Mouse (Mus musculus): Measurements from ENCODE around the gene 4930452B06Rik. TPM values are rescaled to one million over a fixed set of nuclear protein-coding genes. Genes with fewer than 3 reads are reported as not detected.

Gene 4930452B06Rik
- polyA plus RNA-seq (2012; rRNA removed): 1.9 TPM in 2 replicates

DNA sequence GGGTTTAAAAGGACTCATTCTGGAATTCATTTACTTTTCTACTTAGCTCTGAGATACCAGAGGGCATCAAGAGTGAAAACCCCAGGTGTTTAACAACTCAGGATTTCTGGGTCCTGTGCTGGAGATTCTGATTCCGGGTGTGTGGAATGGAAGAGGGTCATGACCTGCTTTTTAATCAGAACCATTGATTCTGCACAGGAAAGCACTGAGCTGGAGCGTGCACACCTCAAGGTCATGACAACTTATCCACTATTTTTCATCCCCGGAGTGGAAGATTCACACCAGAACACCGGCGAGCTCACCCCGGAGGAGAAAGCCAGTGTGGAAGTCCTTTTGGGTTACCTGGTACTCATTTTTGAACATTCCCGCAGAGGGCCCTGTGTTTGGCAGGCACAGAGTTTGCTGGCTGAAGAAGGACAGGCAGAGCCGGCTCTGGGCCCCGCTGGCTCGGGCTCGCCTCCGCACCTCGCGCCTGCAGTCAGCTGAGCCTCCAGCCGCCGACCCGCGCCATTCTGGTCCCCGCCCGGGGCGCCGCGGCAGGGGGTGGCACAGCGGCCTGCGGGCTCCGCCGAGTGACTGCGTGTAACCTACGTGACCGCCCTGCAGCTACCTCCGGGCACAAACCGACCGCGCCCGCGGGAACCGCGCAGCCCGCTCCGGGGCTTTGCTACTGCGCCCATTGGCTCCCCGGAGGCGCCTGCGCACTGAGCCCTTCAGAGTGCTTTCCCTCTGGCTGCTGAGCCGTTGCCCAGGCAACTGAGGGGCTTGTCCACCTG is at the start of gene 4930452B06Rik:
4930452B06Rik (minus strand) TSS at position 605 of the 776 bp plus-strand sequence.

Data from liver, embryonic 18 days (tissue).